Mouse (Mus musculus) liver, embryonic 14.5 days (tissue): ENCODE measurements at regions not wholly inside any gene's neighbourhood (a gene's known extent, or its start where the extent isn't known, plus 50 kb on each side); places are given as distances from the start of the nearest gene placed in this dataset.

Source experiments
- CTCF ChIP-seq: IDR thresholded peaks from 2 replicates; pipeline ENCODE4 v1.5.1; 2016; ENCODE audit warnings: antibody characterized with exemption, low read depth, control low read depth
- EP300 ChIP-seq: IDR thresholded peaks from 2 replicates; pipeline ENCODE4 v1.6.1; 2016; ENCODE audit warnings: antibody characterized with exemption, low read depth

- TF ChIP-seq CTCF = no peak
- no peak for TF ChIP-seq EP300
Measured at GRCm38 (mm10) chr3:15128370-15128769, 203.7 kb downstream of the Gm9733 start.
